Mouse (Mus musculus) spleen, adult 2 months (tissue): Measurements from ENCODE around the gene Icmt.

ENCODE experiments used
- CTCF ChIP-seq: fragments of 200-500 bp; IDR thresholded peaks from 2 replicates; pipeline ENCODE4 v1.5.1; 2011; ENCODE audit warnings: mild to moderate bottlenecking, inconsistent platforms; ENCODE audit not compliant: insufficient read depth, insufficient read length, insufficient replicate concordance; ENCODE audit errors: extremely low read depth
- POLR2A ChIP-seq: fragments of 200-500 bp; IDR thresholded peaks from 2 replicates; pipeline ENCODE4 v1.6.1; 2011; ENCODE audit warnings: low read depth, low read length, inconsistent platforms

DNA sequence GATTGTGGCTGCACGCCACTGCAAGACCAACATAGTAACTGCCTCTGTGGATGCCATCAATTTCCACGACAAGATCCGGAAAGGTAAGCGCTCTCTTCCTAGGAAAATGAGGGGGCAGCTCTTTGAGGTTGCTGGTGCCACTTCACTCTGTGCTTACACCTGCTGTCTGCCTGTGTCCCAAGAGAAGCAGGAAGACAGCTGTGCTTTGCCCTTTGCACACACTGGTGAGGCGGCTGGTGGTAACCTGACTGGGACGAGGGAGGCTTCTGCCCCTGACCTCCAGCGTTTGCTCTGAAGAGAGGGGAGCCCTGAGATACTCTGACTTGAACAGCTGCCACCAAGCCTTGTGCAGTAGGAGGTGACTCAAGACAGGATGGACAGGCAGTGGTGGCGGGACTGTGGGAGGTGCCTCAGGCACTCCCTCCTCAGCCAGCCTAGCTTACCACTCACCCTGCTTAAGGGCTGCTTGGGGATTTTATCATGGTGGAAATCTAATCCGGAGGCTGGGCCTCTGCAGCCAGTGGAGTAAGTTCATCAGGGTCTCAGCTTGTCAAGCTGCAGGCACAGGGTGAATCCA is 43.8 kb upstream of the Icmt start:
- TF ChIP-seq CTCF: no peak
- no peak for TF ChIP-seq POLR2A
